ENCODE assay signal across 9 mouse cellular contexts in the genomic region with DNA sequence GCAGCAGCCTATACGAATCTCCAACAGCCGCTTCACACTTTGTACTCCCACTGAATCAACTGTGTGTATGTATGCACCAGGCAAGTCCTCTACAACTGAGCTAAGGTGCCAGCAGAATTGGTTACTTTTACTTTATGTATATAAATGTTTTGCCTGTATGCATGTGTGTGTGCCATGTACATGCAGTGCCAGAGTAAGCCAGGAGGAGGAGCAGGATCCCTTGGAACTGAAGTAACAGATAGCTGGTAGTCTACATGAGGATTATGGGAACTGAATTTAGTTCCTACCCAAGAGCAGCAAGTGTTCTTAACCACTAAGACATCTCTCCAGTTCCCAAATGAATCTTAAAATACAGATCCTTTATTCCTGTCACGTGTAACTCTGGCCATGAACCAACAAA. TPM values are rescaled to one million over a fixed set of nuclear protein-coding genes. Genes with fewer than 3 reads are reported as not detected.
A peak's percentile ranks its signal among the peaks of the same experiment; 100 is the strongest.
DNase-seq lines count a peak whose midpoint lies in the region; ATAC-seq and TF ChIP-seq lines count a peak whose summit lies in the region.
"Had no signal": no experiment of that assay in that cellular context is flagged by ENCODE, and none has a peak within 500 bp of the region (broad histone marks: within the 10 kb centered on the region; RNA-seq: fewer than 3 reads in every experiment).

No protein-coding gene starts in this region.

- TF ChIP-seq CTCF in kidney, adult 2 months (conservative IDR thresholded peaks at IDR 0.05; ENCODE audit: insufficient read depth, insufficient read length, low read depth, low read length) = peak; percentile 66

- H3K4me3 ChIP-seq in kidney, adult 2 months (ENCODE audit: insufficient read depth, low read depth, low read length) = no peak overlapping the region
- H3K4me3 ChIP-seq in kidney, embryonic 16.5 days (ENCODE audit: low read length) = no peak overlapping the region
- no peak overlapping the region for H3K4me3 ChIP-seq in hindbrain, embryonic 13.5 days
- no peak overlapping the region for H3K4me3 ChIP-seq in midbrain, embryonic 11.5 days (ENCODE audit: low read depth, low read length)

- no peaks in the 10 kb centered on the region for H3K36me3 ChIP-seq in kidney, adult 2 months (ENCODE audit: control insufficient read depth, insufficient read depth, low read length)
- peaks cover 18% of the 10 kb centered on the region; the same call in 1 of the 2 replicates for H3K36me3 ChIP-seq in kidney, embryonic 16.5 days (ENCODE audit: insufficient read depth, low read length)
- H3K36me3 ChIP-seq in hindbrain, embryonic 13.5 days = peaks cover 12% of the 10 kb centered on the region; the same call in 1 of the 2 replicates
- no peaks in the 10 kb centered on the region for H3K36me3 ChIP-seq in midbrain, embryonic 11.5 days (ENCODE audit: control insufficient read depth, insufficient read depth, low read length)

- H3K9ac ChIP-seq in kidney, embryonic 16.5 days (replicated peaks; ENCODE audit: low read length) = no peak overlapping the region
- H3K9ac ChIP-seq in hindbrain, embryonic 13.5 days = no peak overlapping the region
- H3K9ac ChIP-seq in midbrain, embryonic 11.5 days (ENCODE audit: low read length) = no peak overlapping the region

- H3K27ac ChIP-seq in kidney, adult 2 months (ENCODE audit: insufficient read depth, low read depth, low read length) = no peak overlapping the region
- no peak overlapping the region for H3K27ac ChIP-seq in kidney, embryonic 16.5 days (ENCODE audit: low read length)
- H3K27ac ChIP-seq in hindbrain, embryonic 13.5 days = no peak overlapping the region
- no peak overlapping the region for H3K27ac ChIP-seq in midbrain, embryonic 11.5 days (ENCODE audit: low read depth, low read length)

- no peak for ATAC-seq in kidney, embryonic 16.5 days (ENCODE audit: low FRiP score, low TSS enrichment)
- ATAC-seq in monocyte, adult 5-6 weeks (replicated peaks; ENCODE audit: insufficient number of reproducible peaks, low FRiP score, low TSS enrichment, poor library complexity, severe bottlenecking) = peak; percentile 61
- no peak for ATAC-seq in hindbrain, embryonic 13.5 days (ENCODE audit: low FRiP score)
- ATAC-seq in midbrain, embryonic 11.5 days (ENCODE audit: low FRiP score) = no peak

- H3K4me2 ChIP-seq in kidney, embryonic 16.5 days (replicated peaks; ENCODE audit: low read depth, low read length) = no peak overlapping the region
- no peak overlapping the region for H3K4me2 ChIP-seq in hindbrain, embryonic 13.5 days
- H3K4me2 ChIP-seq in midbrain, embryonic 11.5 days = no peak overlapping the region

- H3K4me1 ChIP-seq in kidney, adult 2 months (ENCODE audit: control insufficient read depth, insufficient read depth, low read length) = peaks cover 6% of the 10 kb centered on the region; the same call in 1 of the 2 replicates
- peaks cover 6% of the 10 kb centered on the region; the same call in 1 of the 2 replicates for H3K4me1 ChIP-seq in kidney, embryonic 16.5 days (ENCODE audit: insufficient read depth, low read length)
- H3K4me1 ChIP-seq in hindbrain, embryonic 13.5 days (replicated peaks) = no peaks in the 10 kb centered on the region
- H3K4me1 ChIP-seq in midbrain, embryonic 11.5 days (ENCODE audit: control insufficient read depth, insufficient read depth, low read length) = no peaks in the 10 kb centered on the region

- H3K27me3 ChIP-seq in kidney, adult 2 months (replicated peaks; ENCODE audit: control insufficient read depth, insufficient read depth, low read length) = no peaks in the 10 kb centered on the region
- H3K27me3 ChIP-seq in kidney, embryonic 16.5 days (ENCODE audit: insufficient read depth, low read length) = no peaks in the 10 kb centered on the region
- no peaks in the 10 kb centered on the region for H3K27me3 ChIP-seq in hindbrain, embryonic 13.5 days
- no peaks in the 10 kb centered on the region for H3K27me3 ChIP-seq in midbrain, embryonic 11.5 days (ENCODE audit: control insufficient read depth, insufficient read depth, low read length)

- 82% methylated on average over 3 of the region's 3 CpGs for WGBS in kidney, adult 2 months
- 85% methylated on average over 3 of the region's 3 CpGs for WGBS in kidney, embryonic 16.5 days
- 92% methylated on average over 3 of the region's 3 CpGs for WGBS in hindbrain, embryonic 13.5 days
- WGBS in midbrain, embryonic 11.5 days = 88% methylated on average over 3 of the region's 3 CpGs

- peaks cover 9% of the 10 kb centered on the region; the same call in 1 of the 2 replicates for H3K9me3 ChIP-seq in kidney, embryonic 16.5 days (ENCODE audit: low read length)
- no peaks in the 10 kb centered on the region for H3K9me3 ChIP-seq in hindbrain, embryonic 13.5 days
- H3K9me3 ChIP-seq in midbrain, embryonic 11.5 days (ENCODE audit: control insufficient read depth, low read length) = no peaks in the 10 kb centered on the region

- peak; percentile 58 for DNase-seq in kidney, adult 2 months
- peak; percentile 25 to 60 for DNase-seq in CD8-positive naive resting alpha-beta T cell, adult 2 months (ENCODE audit: low read depth in 2 of 2, low spot score in 2 of 2)
- peak; percentile 41 for DNase-seq in adrenal gland, postnatal 25 days
- peak; percentile 69 for DNase-seq in induced T-regulatory cell, adult 2 months (ENCODE audit: low read depth)
- no peak for DNase-seq in midbrain, embryonic 11.5 days (ENCODE audit: low spot score, missing footprints)

- no peak for TF ChIP-seq POLR2A in kidney, adult 2 months (IDR thresholded peaks at IDR 0.05; ENCODE audit: low read depth, low read length)

RNA-seq across cellular contexts. Expression of gene Mcam, which starts 48.0 kb away (rescaled TPM):
- 27.9 and 32.8 TPM in 2 replicates for polyA plus RNA-seq in kidney, adult 2 months (2012; rRNA removed)
- polyA plus RNA-seq in kidney, embryonic 16.5 days (2015; fragmentation: Nextera tagmentation; extraction: Ambion mirVana) = 54.3 and 60.3 TPM in 2 replicates
- 32.2 and 32.9 TPM in 2 replicates for total RNA-seq in adrenal gland, postnatal 25 days (2021)
- 13.5 to 48.9 TPM (median 15.1 TPM) in 3 replicates for total RNA-seq in monocyte, adult 5-6 weeks (2017)
- polyA plus RNA-seq in hindbrain, embryonic 13.5 days (2015; fragmentation: Nextera tagmentation; extraction: Ambion mirVana) = 13.1 and 14.0 TPM in 2 replicates
- polyA plus RNA-seq in midbrain, embryonic 11.5 days (2014; fragmentation: Nextera tagmentation; extraction: Ambion mirVana) = 14.5 and 15.2 TPM in 2 replicates

RNA-seq across cellular contexts. Expression of gene Cbl, which starts 51.6 kb away (rescaled TPM):
- 6.6 and 8.1 TPM in 2 replicates for polyA plus RNA-seq in kidney, adult 2 months (2012; rRNA removed)
- 17.6 and 24.0 TPM in 2 replicates for polyA plus RNA-seq in kidney, embryonic 16.5 days (2015; fragmentation: Nextera tagmentation; extraction: Ambion mirVana)
- 32.7 and 36.2 TPM in 2 replicates for total RNA-seq in adrenal gland, postnatal 25 days (2021)
- 47.1 to 115 TPM (median 63.1 TPM) in 3 replicates for total RNA-seq in monocyte, adult 5-6 weeks (2017)
- 21.5 and 24.4 TPM in 2 replicates for polyA plus RNA-seq in hindbrain, embryonic 13.5 days (2015; fragmentation: Nextera tagmentation; extraction: Ambion mirVana)
- polyA plus RNA-seq in midbrain, embryonic 11.5 days (2014; fragmentation: Nextera tagmentation; extraction: Ambion mirVana) = 20.9 and 22.2 TPM in 2 replicates

RNA-seq across cellular contexts. Expression of gene Ccdc153, which starts 58.2 kb away (rescaled TPM):
- polyA plus RNA-seq in kidney, adult 2 months (2012; rRNA removed) = not detected in 2 replicates
- polyA plus RNA-seq in kidney, embryonic 16.5 days (2015; fragmentation: Nextera tagmentation; extraction: Ambion mirVana) = not detected in 2 replicates
- 2.0 and 3.7 TPM in 2 replicates for total RNA-seq in adrenal gland, postnatal 25 days (2021)
- total RNA-seq in monocyte, adult 5-6 weeks (2017) = not detected in 3 replicates
- not detected in 2 replicates for polyA plus RNA-seq in hindbrain, embryonic 13.5 days (2015; fragmentation: Nextera tagmentation; extraction: Ambion mirVana)
- not detected in 2 replicates for polyA plus RNA-seq in midbrain, embryonic 11.5 days (2014; fragmentation: Nextera tagmentation; extraction: Ambion mirVana)
- polyA plus RNA-seq: limb, embryonic 14.5 days had no signal
